Comparison of ENCODE assay signal across 12 mouse cellular contexts in genomic region chrX:42272713-42273112, GRCm38 (mm10).
DNase-seq lines count a peak whose midpoint lies in the region; ATAC-seq lines count a peak whose summit lies in the region.
"Had no signal": no experiment of that assay in that cellular context is flagged by ENCODE, and none has a peak within 500 bp of the region (broad histone marks: within the 10 kb centered on the region; RNA-seq: fewer than 3 reads in every experiment).

No protein-coding gene starts in this region.

- H3K4me3 ChIP-seq in kidney, embryonic 16.5 days (ENCODE audit: low read length), result no peak overlapping the region

- H3K27ac ChIP-seq in kidney, embryonic 16.5 days (ENCODE audit: low read length), result no peak overlapping the region

- no peaks in the 10 kb centered on the region for H3K27me3 ChIP-seq in kidney, embryonic 16.5 days (ENCODE audit: insufficient read depth, low read length)

- ATAC-seq in kidney, embryonic 16.5 days (ENCODE audit: low FRiP score, low TSS enrichment), result no peak
- ATAC-seq: activated CD4-positive, CD25-positive, alpha-beta regulatory T cell, adult 4 months had no signal

- DNase-seq in embryo, embryonic 11 days, result peak; percentile 9
- no peak for DNase-seq in embryo, embryonic 9.5 days (ENCODE audit: extremely low spot score)
- DNase-seq in kidney, postnatal 14 days, result peak; percentile 6
- peak; percentile 43 for DNase-seq in 416B (ENCODE audit: low read depth)
- peak; percentile 3 for DNase-seq in brain, adult 2 months (ENCODE audit: low read depth, low spot score)
- no peak for DNase-seq in spleen, postnatal 36 days (ENCODE audit: low spot score in 2 of 2)
- no peak for DNase-seq in adrenal gland, postnatal 10 days
- DNase-seq: cerebellum, adult 18-20 months; gastrocnemius, postnatal 25 days; lung, postnatal 4 days had no signal

- no peak overlapping the region for H3K4me2 ChIP-seq in kidney, embryonic 16.5 days (replicated peaks; ENCODE audit: low read depth, low read length)

- no peaks in the 10 kb centered on the region for H3K36me3 ChIP-seq in kidney, embryonic 16.5 days (ENCODE audit: insufficient read depth, low read length)

- H3K9me3 ChIP-seq in kidney, embryonic 16.5 days (ENCODE audit: low read length), result no peaks in the 10 kb centered on the region

- no peak overlapping the region for H3K9ac ChIP-seq in kidney, embryonic 16.5 days (replicated peaks; ENCODE audit: low read length)

- no peaks in the 10 kb centered on the region for H3K4me1 ChIP-seq in kidney, embryonic 16.5 days (ENCODE audit: insufficient read depth, low read length)

Comparison
In these comparisons a context has a peak if more than half of its experiments do, and no peak if none do; other contexts are left out.
1. DNase-seq: peak in embryo, embryonic 11 days (single experiment), kidney, postnatal 14 days (single experiment), 416B (single experiment) and brain, adult 2 months (single experiment); none in embryo, embryonic 9.5 days (single experiment), spleen, postnatal 36 days (0 of 2) and adrenal gland, postnatal 10 days (single experiment).